Mouse (Mus musculus) heart, adult 2 months (tissue): Measurements from ENCODE around the gene Impdh2.

ENCODE experiments used
- CTCF ChIP-seq: fragments of 200-600 bp; IDR thresholded peaks from 2 replicates; pipeline ENCODE4 v1.8.1; 2022; ENCODE audit warnings: antibody characterized with exemption, mild to moderate bottlenecking, moderate library complexity
- EP300 ChIP-seq: fragments of 200-500 bp; IDR thresholded peaks from 2 replicates; pipeline ENCODE4 v1.6.1; 2011; ENCODE audit warnings: low read depth, low read length, control low read depth; ENCODE audit not compliant: insufficient read depth
- POLR2A ChIP-seq: fragments of 200-500 bp; IDR thresholded peaks from 2 replicates; pipeline ENCODE4 v1.6.1; 2011; ENCODE audit warnings: mild to moderate bottlenecking, low read depth, low read length, control low read depth; ENCODE audit not compliant: insufficient read depth

DNA sequence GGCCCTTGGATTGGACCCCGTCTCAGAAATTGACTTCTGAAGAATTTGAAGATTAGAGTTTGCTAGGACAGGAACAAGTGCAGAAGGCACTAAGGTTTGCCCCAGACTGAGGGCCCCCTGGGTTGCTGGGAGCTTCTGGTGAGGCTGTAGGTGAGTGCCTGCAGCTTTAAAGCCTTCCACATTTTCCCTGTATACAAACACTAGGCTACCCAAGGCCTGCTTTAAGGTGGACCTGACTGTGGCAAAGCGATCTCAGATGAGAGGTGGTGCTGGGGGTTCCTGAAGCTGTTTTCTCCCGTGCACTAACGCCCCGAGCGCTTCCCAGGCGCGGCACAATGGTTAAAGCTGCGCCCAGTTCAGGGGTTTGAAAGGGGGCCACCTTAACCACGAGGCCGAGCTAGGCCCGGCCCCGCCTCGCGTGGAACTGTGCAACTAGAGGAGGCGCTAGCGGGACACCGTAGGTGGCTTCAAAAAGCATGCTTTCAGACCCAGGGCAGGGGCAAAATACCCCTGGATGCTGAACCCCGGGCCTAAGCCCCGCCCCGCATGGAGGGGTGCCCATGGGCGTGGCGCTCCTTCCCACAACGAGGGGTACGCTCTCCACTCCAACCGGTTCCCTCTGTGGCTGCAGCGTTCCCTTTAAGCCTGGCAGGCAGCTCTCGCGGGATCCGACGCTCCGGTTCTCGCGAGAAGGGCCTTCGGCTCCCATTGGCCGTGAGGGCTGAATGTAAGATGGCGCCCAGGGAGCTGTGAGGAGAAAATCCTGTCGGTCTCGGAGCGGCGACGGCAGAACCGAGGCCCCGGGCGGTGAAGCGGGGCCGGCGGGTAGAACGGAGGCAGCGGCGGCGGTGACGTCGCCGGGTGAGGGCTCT, 43.5 kb upstream of the Impdh2 start, which contains the start of gene Qrich1:
- peak; percentile 41 for TF ChIP-seq EP300
- TF ChIP-seq POLR2A, result peak; percentile 77
- peak; percentile 45 for TF ChIP-seq CTCF
